Comparison of ENCODE assay signal across 21 mouse cellular contexts in the genomic region with DNA sequence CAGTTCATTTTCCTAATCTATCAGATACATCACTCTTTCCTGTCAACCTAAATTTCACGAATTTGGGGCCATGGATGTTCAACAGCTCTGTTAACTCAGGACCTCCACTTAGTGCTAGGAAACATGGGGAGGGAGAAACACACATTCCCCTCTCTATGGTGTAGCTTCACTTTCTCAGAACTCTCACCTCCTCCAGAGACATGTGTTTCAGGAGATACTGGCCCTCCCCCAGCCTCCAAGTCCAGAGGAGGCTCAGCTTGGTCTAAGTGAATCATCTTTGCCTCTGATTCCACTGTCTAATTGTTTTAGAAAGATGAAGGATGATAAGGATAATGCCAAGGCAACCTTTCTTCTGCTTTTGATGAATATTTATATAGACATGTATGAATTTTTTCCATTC.
DNase-seq lines count a peak whose midpoint lies in the region; ATAC-seq and TF ChIP-seq lines count a peak whose summit lies in the region.
"Had no signal": no experiment of that assay in that cellular context is flagged by ENCODE, and none has a peak within 500 bp of the region (broad histone marks: within the 10 kb centered on the region; RNA-seq: fewer than 3 reads in every experiment).

No protein-coding gene starts in this region.

- no peaks in the 10 kb centered on the region for H3K9me3 ChIP-seq in forebrain, postnatal 0 days (ENCODE audit: low read length)
- no peaks in the 10 kb centered on the region for H3K9me3 ChIP-seq in forebrain, embryonic 11.5 days (ENCODE audit: control insufficient read depth, low read length)
- no peaks in the 10 kb centered on the region for H3K9me3 ChIP-seq in stomach, postnatal 0 days (ENCODE audit: control insufficient read depth, low read length)
- H3K9me3 ChIP-seq: embryonic facial prominence, embryonic 13.5 days; forebrain, embryonic 13.5 days; G1E; heart, embryonic 12.5 days; hindbrain, embryonic 10.5 days had no signal

- intact Hi-C loops in left cerebral cortex, postnatal 36 days (cut with DNase I) = no loop called here

- no peaks in the 10 kb centered on the region for H3K27me3 ChIP-seq in forebrain, postnatal 0 days (ENCODE audit: insufficient read depth, low read length)
- no peaks in the 10 kb centered on the region for H3K27me3 ChIP-seq in forebrain, embryonic 11.5 days (ENCODE audit: control insufficient read depth, insufficient read depth, low read length)
- H3K27me3 ChIP-seq in stomach, postnatal 0 days (ENCODE audit: control insufficient read depth, insufficient read depth, low read length) = no peaks in the 10 kb centered on the region
- H3K27me3 ChIP-seq: embryonic facial prominence, embryonic 13.5 days; forebrain, embryonic 13.5 days; heart, embryonic 12.5 days had no signal

- no peaks in the 10 kb centered on the region for H3K36me3 ChIP-seq in forebrain, postnatal 0 days (ENCODE audit: insufficient read depth)
- no peaks in the 10 kb centered on the region for H3K36me3 ChIP-seq in forebrain, embryonic 11.5 days (ENCODE audit: control insufficient read depth, insufficient read depth, low read length)
- H3K36me3 ChIP-seq in stomach, postnatal 0 days (ENCODE audit: control insufficient read depth, insufficient read depth, low read length) = no peaks in the 10 kb centered on the region
- H3K36me3 ChIP-seq: embryonic facial prominence, embryonic 13.5 days; G1E; heart, embryonic 12.5 days; hindbrain, embryonic 10.5 days had no signal

- no peak overlapping the region for H3K4me3 ChIP-seq in forebrain, postnatal 0 days (ENCODE audit: low read depth, low read length)
- no peak overlapping the region for H3K4me3 ChIP-seq in forebrain, embryonic 11.5 days (ENCODE audit: low read depth, low read length)
- H3K4me3 ChIP-seq in layer of hippocampus, adult 2 months = no peak overlapping the region
- H3K4me3 ChIP-seq in stomach, postnatal 0 days (ENCODE audit: low read depth, low read length) = no peak overlapping the region
- H3K4me3 ChIP-seq: embryonic facial prominence, embryonic 13.5 days; forebrain, embryonic 13.5 days; heart, embryonic 12.5 days; hindbrain, embryonic 10.5 days had no signal

- 89% methylated on average over 1 of the region's 1 CpGs for WGBS in forebrain, postnatal 0 days
- 80% methylated on average over 1 of the region's 1 CpGs for WGBS in forebrain, embryonic 11.5 days
- WGBS in stomach, postnatal 0 days = 66% methylated on average over 1 of the region's 1 CpGs

- no peak for DNase-seq in forebrain, postnatal 0 days
- no peak for DNase-seq in forebrain, embryonic 11.5 days (ENCODE audit: low spot score)
- DNase-seq in layer of hippocampus, adult 2 months (ENCODE audit: low spot score in 2 of 2) = peak in 1 of 2 experiments; percentile 22
- no peak for DNase-seq in layer of hippocampus, postnatal 14 days (ENCODE audit: low spot score in 2 of 2)
- peak; percentile 77 for DNase-seq in right cerebral cortex, adult 18-20 months
- no peak for DNase-seq in right cerebral cortex, postnatal 10 days (ENCODE audit: low spot score in 2 of 2)
- peak; percentile 35 to 64 for DNase-seq in left cerebral cortex, postnatal 36 days (ENCODE audit: low spot score in 2 of 2)
- DNase-seq in stomach, postnatal 0 days (ENCODE audit: low spot score) = no peak
- DNase-seq: adrenal gland, adult 8-10 months; adrenal gland, postnatal 36 days; B cell, adult 2 months; cerebellum, adult 11 months; cerebellum, adult 8-10 months; cerebellum, postnatal 14 days had no signal

- no peak overlapping the region for H3K9ac ChIP-seq in forebrain, postnatal 0 days
- H3K9ac ChIP-seq in forebrain, embryonic 11.5 days (ENCODE audit: low read length) = no peak overlapping the region
- H3K9ac ChIP-seq in stomach, postnatal 0 days (ENCODE audit: low read length) = no peak overlapping the region
- H3K9ac ChIP-seq: embryonic facial prominence, embryonic 13.5 days; forebrain, embryonic 13.5 days; heart, embryonic 12.5 days; hindbrain, embryonic 14.5 days had no signal

- ATAC-seq in forebrain, postnatal 0 days = peak; percentile 8; the same call in 1 of the 2 replicates
- no peak for ATAC-seq in forebrain, embryonic 11.5 days (replicated peaks; ENCODE audit: low FRiP score)
- no peak for ATAC-seq in stomach, postnatal 0 days (ENCODE audit: low FRiP score, low TSS enrichment)
- ATAC-seq: CD4-positive, CD25-positive, alpha-beta regulatory T cell, adult 4 months had no signal

- no peak overlapping the region for H3K27ac ChIP-seq in forebrain, postnatal 0 days (ENCODE audit: low read depth, low read length)
- H3K27ac ChIP-seq in forebrain, embryonic 11.5 days (ENCODE audit: low read depth, low read length) = no peak overlapping the region
- peak overlapping the region; percentile 64 for H3K27ac ChIP-seq in layer of hippocampus, adult 2 months
- H3K27ac ChIP-seq in stomach, postnatal 0 days (replicated peaks) = no peak overlapping the region
- H3K27ac ChIP-seq: embryonic facial prominence, embryonic 13.5 days; forebrain, embryonic 13.5 days; hindbrain, embryonic 10.5 days; hindbrain, embryonic 14.5 days had no signal

- H3K4me1 ChIP-seq in forebrain, postnatal 0 days (ENCODE audit: insufficient read depth) = no peaks in the 10 kb centered on the region
- H3K4me1 ChIP-seq in forebrain, embryonic 11.5 days (replicated peaks; ENCODE audit: control insufficient read depth, insufficient read depth, low read length) = no peaks in the 10 kb centered on the region
- no peaks in the 10 kb centered on the region for H3K4me1 ChIP-seq in stomach, postnatal 0 days (replicated peaks; ENCODE audit: control insufficient read depth, insufficient read depth)
- H3K4me1 ChIP-seq: embryonic facial prominence, embryonic 13.5 days; forebrain, embryonic 13.5 days; hindbrain, embryonic 10.5 days had no signal

- TF ChIP-seq EP300 in stomach, postnatal 0 days (optimal IDR thresholded peaks at IDR 0.05) = no peak

- no peak overlapping the region for H3K4me2 ChIP-seq in forebrain, postnatal 0 days (ENCODE audit: low read depth)
- H3K4me2 ChIP-seq in forebrain, embryonic 11.5 days (ENCODE audit: low read depth, low read length, severe bottlenecking) = no peak overlapping the region
- no peak overlapping the region for H3K4me2 ChIP-seq in stomach, postnatal 0 days (replicated peaks; ENCODE audit: low read depth)
- H3K4me2 ChIP-seq: embryonic facial prominence, embryonic 13.5 days; forebrain, embryonic 13.5 days; heart, embryonic 12.5 days; hindbrain, embryonic 14.5 days had no signal

- no peak for TF ChIP-seq CTCF in forebrain, postnatal 0 days (IDR thresholded peaks at IDR 0.05; ENCODE audit: low read depth)
- TF ChIP-seq CTCF in layer of hippocampus, adult 2 months (conservative IDR thresholded peaks at IDR 0.05) = no peak
- no peak for TF ChIP-seq CTCF in stomach, postnatal 0 days (IDR thresholded peaks at IDR 0.05; ENCODE audit: low read depth)

Comparison
In these comparisons a context has a peak if more than half of its experiments do, and no peak if none do; other contexts are left out.
1. DNase-seq: peak in right cerebral cortex, adult 18-20 months (single experiment) and left cerebral cortex, postnatal 36 days (2 of 2); none in forebrain, postnatal 0 days (single experiment), forebrain, embryonic 11.5 days (single experiment), layer of hippocampus, postnatal 14 days (0 of 2), right cerebral cortex, postnatal 10 days (0 of 2) and stomach, postnatal 0 days (single experiment).